ENCODE assay signal across 8 mouse cellular contexts in genomic region chr9:114797329-114798004, GRCm38 (mm10). TPM values are rescaled to one million over a fixed set of nuclear protein-coding genes. Genes with fewer than 3 reads are reported as not detected.
DNase-seq lines count a peak whose midpoint lies in the region; ATAC-seq and TF ChIP-seq lines count a peak whose summit lies in the region.

No protein-coding gene starts in this region.

- no peaks in the 10 kb centered on the region for H3K9me3 ChIP-seq in E14TG2a.4 (ENCODE audit: low read length)
- H3K9me3 ChIP-seq in forebrain, embryonic 14.5 days (replicated peaks; ENCODE audit: control insufficient read depth, low read length): no peaks in the 10 kb centered on the region
- no peaks in the 10 kb centered on the region for H3K9me3 ChIP-seq in liver, embryonic 15.5 days (replicated peaks)
- H3K9me3 ChIP-seq in neural tube, embryonic 13.5 days: no peaks in the 10 kb centered on the region
- H3K9me3 ChIP-seq in stomach, postnatal 0 days (ENCODE audit: control insufficient read depth, low read length): no peaks in the 10 kb centered on the region

- H3K27me3 ChIP-seq in E14TG2a.4 (ENCODE audit: insufficient read depth, low read length): peaks cover 24% of the 10 kb centered on the region
- no peaks in the 10 kb centered on the region for H3K27me3 ChIP-seq in forebrain, embryonic 14.5 days (replicated peaks; ENCODE audit: control insufficient read depth, insufficient read depth, low read length)
- H3K27me3 ChIP-seq in liver, embryonic 15.5 days: no peaks in the 10 kb centered on the region
- peaks cover 3% of the 10 kb centered on the region; the same call in 1 of the 2 replicates for H3K27me3 ChIP-seq in neural tube, embryonic 13.5 days
- H3K27me3 ChIP-seq in stomach, postnatal 0 days (ENCODE audit: control insufficient read depth, insufficient read depth, low read length): no peaks in the 10 kb centered on the region

- no peak for TF ChIP-seq EP300 in stomach, postnatal 0 days (optimal IDR thresholded peaks at IDR 0.05)

- no peak overlapping the region for H3K4me2 ChIP-seq in forebrain, embryonic 14.5 days (ENCODE audit: low read length)
- no peak overlapping the region for H3K4me2 ChIP-seq in liver, embryonic 15.5 days
- H3K4me2 ChIP-seq in neural tube, embryonic 13.5 days: no peak overlapping the region
- H3K4me2 ChIP-seq in stomach, postnatal 0 days (replicated peaks; ENCODE audit: low read depth): no peak overlapping the region

- 57% methylated on average over 11 of the region's 11 CpGs for WGBS in forebrain, embryonic 14.5 days
- 49% methylated on average over 11 of the region's 11 CpGs for WGBS in liver, embryonic 15.5 days (ENCODE audit: insufficient replicate concordance)
- WGBS in neural tube, embryonic 13.5 days: 55% methylated on average over 11 of the region's 11 CpGs
- 54% methylated on average over 11 of the region's 11 CpGs for WGBS in stomach, postnatal 0 days

- H3K36me3 ChIP-seq in E14TG2a.4 (ENCODE audit: insufficient read depth, low read length): no peaks in the 10 kb centered on the region
- no peaks in the 10 kb centered on the region for H3K36me3 ChIP-seq in forebrain, embryonic 14.5 days (ENCODE audit: control insufficient read depth, insufficient read depth, low read length)
- 0 out of 2 replicates have a peak, but pooled peaks cover 2% of the 10 kb centered on the region for H3K36me3 ChIP-seq in liver, embryonic 15.5 days (replicated peaks)
- no peaks in the 10 kb centered on the region for H3K36me3 ChIP-seq in neural tube, embryonic 13.5 days
- H3K36me3 ChIP-seq in stomach, postnatal 0 days (ENCODE audit: control insufficient read depth, insufficient read depth, low read length): no peaks in the 10 kb centered on the region

- peak; percentile 88 for DNase-seq in forebrain, embryonic 14.5 days (ENCODE audit: low spot score)
- peak; percentile 92 to 96 for DNase-seq in heart, postnatal 10 days
- DNase-seq in kidney, postnatal 36 days: peak; percentile 80 to 89
- peak; percentile 80 for DNase-seq in stomach, postnatal 0 days (ENCODE audit: low spot score)

- no peak overlapping the region for H3K4me3 ChIP-seq in E14TG2a.4 (replicated peaks; ENCODE audit: low read length)
- no peak overlapping the region for H3K4me3 ChIP-seq in forebrain, embryonic 14.5 days (ENCODE audit: low read depth, low read length)
- no peak overlapping the region for H3K4me3 ChIP-seq in liver, embryonic 15.5 days (replicated peaks)
- H3K4me3 ChIP-seq in neural tube, embryonic 13.5 days: no peak overlapping the region
- no peak overlapping the region for H3K4me3 ChIP-seq in stomach, postnatal 0 days (ENCODE audit: low read depth, low read length)

- TF ChIP-seq CTCF in E14TG2a.4 (conservative IDR thresholded peaks at IDR 0.05; ENCODE audit: low read length): peak; percentile 96
- TF ChIP-seq CTCF in stomach, postnatal 0 days (IDR thresholded peaks at IDR 0.05; ENCODE audit: low read depth): peak; percentile 100

- peak; percentile 81; the same call in 1 of the 2 replicates for ATAC-seq in cerebellum, adult (ENCODE audit: insufficient number of reproducible peaks, low FRiP score, low TSS enrichment)
- peak; percentile 90 for ATAC-seq in forebrain, embryonic 14.5 days
- peak; percentile 39 for ATAC-seq in liver, embryonic 15.5 days (ENCODE audit: insufficient read depth)
- peak; percentile 88 for ATAC-seq in neural tube, embryonic 13.5 days (ENCODE audit: low read depth)
- peak; percentile 67 for ATAC-seq in stomach, postnatal 0 days (ENCODE audit: low FRiP score, low TSS enrichment)

- no peak overlapping the region for H3K27ac ChIP-seq in forebrain, embryonic 14.5 days (ENCODE audit: low read depth, low read length)
- H3K27ac ChIP-seq in liver, embryonic 15.5 days (replicated peaks): no peak overlapping the region
- no peak overlapping the region for H3K27ac ChIP-seq in neural tube, embryonic 13.5 days (replicated peaks)
- no peak overlapping the region for H3K27ac ChIP-seq in stomach, postnatal 0 days (replicated peaks)

- H3K4me1 ChIP-seq in E14TG2a.4 (replicated peaks; ENCODE audit: low read depth, low read length): peaks cover 51% of the 10 kb centered on the region
- no peaks in the 10 kb centered on the region for H3K4me1 ChIP-seq in forebrain, embryonic 14.5 days (ENCODE audit: control insufficient read depth, insufficient read depth, low read length)
- H3K4me1 ChIP-seq in liver, embryonic 15.5 days (replicated peaks): no peaks in the 10 kb centered on the region
- peaks cover 9% of the 10 kb centered on the region for H3K4me1 ChIP-seq in neural tube, embryonic 13.5 days (replicated peaks)
- no peaks in the 10 kb centered on the region for H3K4me1 ChIP-seq in stomach, postnatal 0 days (replicated peaks; ENCODE audit: control insufficient read depth, insufficient read depth)

- intact Hi-C loops in heart, postnatal 10 days (cut with DNase I): loop anchor here (1.0 to 10.0 kb wide), 7 partner anchors 45 to 910 kb away; partner anchors contain the start of gene Cmtm8

- H3K9ac ChIP-seq in forebrain, embryonic 14.5 days (ENCODE audit: low read length): no peak overlapping the region
- H3K9ac ChIP-seq in liver, embryonic 15.5 days: no peak overlapping the region
- no peak overlapping the region for H3K9ac ChIP-seq in neural tube, embryonic 13.5 days
- no peak overlapping the region for H3K9ac ChIP-seq in stomach, postnatal 0 days (ENCODE audit: low read length)

RNA-seq across cellular contexts. Expression of gene Cmtm7, which starts 15.8 kb away (rescaled TPM):
- polyA plus RNA-seq in forebrain, embryonic 14.5 days (2014; fragmentation: Nextera tagmentation; extraction: Ambion mirVana): 16.5 and 25.6 TPM in 2 replicates
- 10 to 100 TPM; 25.7 to 26.9 TPM for total RNA-seq in heart, postnatal 10 days (2021)
- 56.5 and 59.9 TPM in 2 replicates for polyA plus RNA-seq in liver, embryonic 15.5 days (2015; fragmentation: Nextera tagmentation; extraction: Ambion mirVana)
- polyA plus RNA-seq in neural tube, embryonic 13.5 days (2015; fragmentation: Nextera tagmentation; extraction: Ambion mirVana): 22.0 and 26.6 TPM in 2 replicates
- polyA plus RNA-seq in stomach, postnatal 0 days (2015; fragmentation: Nextera tagmentation; extraction: Ambion mirVana): 83.2 and 84.9 TPM in 2 replicates

RNA-seq across cellular contexts. Expression of gene Cmtm8, which starts 46.5 kb away (rescaled TPM):
- polyA plus RNA-seq in forebrain, embryonic 14.5 days (2014; fragmentation: Nextera tagmentation; extraction: Ambion mirVana): 8.7 and 9.5 TPM in 2 replicates
- total RNA-seq in heart, postnatal 10 days (2021): 10 to 100 TPM; 13.1 to 13.6 TPM
- polyA plus RNA-seq in liver, embryonic 15.5 days (2015; fragmentation: Nextera tagmentation; extraction: Ambion mirVana): 37.5 and 47.3 TPM in 2 replicates
- polyA plus RNA-seq in neural tube, embryonic 13.5 days (2015; fragmentation: Nextera tagmentation; extraction: Ambion mirVana): 15.5 and 17.3 TPM in 2 replicates
- 66.5 and 68.0 TPM in 2 replicates for polyA plus RNA-seq in stomach, postnatal 0 days (2015; fragmentation: Nextera tagmentation; extraction: Ambion mirVana)

Comparison
In these comparisons a context has a peak if more than half of its experiments do, and no peak if none do; other contexts are left out.
1. ATAC-seq: peak in every context shown above with its lines; median percentile 90 in forebrain, embryonic 14.5 days; 88 in neural tube, embryonic 13.5 days; 81 in cerebellum, adult; 67 in stomach, postnatal 0 days; 39 in liver, embryonic 15.5 days.